Mouse (Mus musculus) forebrain, embryonic 16.5 days (tissue): ENCODE results near the gene Caskin2. TPM values are rescaled to one million over a fixed set of nuclear protein-coding genes. Genes with fewer than 3 reads are reported as not detected.

ENCODE experiments used
- ATAC-seq: fragments of 200-750 bp; cut with Nextera tagmentation; 2 replicates; pipeline ENCODE4 v1.8.0; 2017; ENCODE audit warnings: mild to moderate bottlenecking, moderate library complexity
- H3K27ac ChIP-seq: fragments of 300-500 bp; sonication (generic); 2 replicates; pipeline ENCODE4 v1.5.1; 2014; ENCODE audit warnings: low read length, control low read depth
- H3K27me3 ChIP-seq: fragments of 300-500 bp; sonication (generic); replicated peaks from 2 replicates; pipeline ENCODE4 v1.6.1; 2014; ENCODE audit warnings: low read length; ENCODE audit not compliant: control insufficient read depth, insufficient read depth
- H3K36me3 ChIP-seq: fragments of 300-500 bp; sonication (generic); 2 replicates; pipeline ENCODE4 v1.6.1; 2014; ENCODE audit not compliant: control insufficient read depth, insufficient read depth
- H3K4me1 ChIP-seq: fragments of 300-500 bp; sonication (generic); replicated peaks from 2 replicates; pipeline ENCODE4 v1.6.1; 2014; ENCODE audit warnings: low read length; ENCODE audit not compliant: control insufficient read depth, insufficient read depth
- H3K4me2 ChIP-seq: fragments of 300-500 bp; sonication (generic); 2 replicates; pipeline ENCODE4 v1.6.1; 2014; ENCODE audit warnings: mild to moderate bottlenecking, low read length, control low read depth
- H3K4me3 ChIP-seq: fragments of 300-500 bp; sonication (generic); replicated peaks from 2 replicates; pipeline ENCODE4 v1.5.1; 2014; ENCODE audit warnings: mild to moderate bottlenecking, low read length, control low read depth
- H3K9ac ChIP-seq: fragments of 300-500 bp; sonication (generic); replicated peaks from 2 replicates; pipeline ENCODE4 v1.6.1; 2014; ENCODE audit warnings: low read depth, low read length, control low read depth
- H3K9me3 ChIP-seq: fragments of 300-500 bp; sonication (generic); 2 replicates; pipeline ENCODE4 v1.6.1; 2016; ENCODE audit warnings: low read length; ENCODE audit not compliant: control insufficient read depth
- WGBS: fragments of 180-500 bp; shearing (Covaris S2); extraction: QIAGEN DNeasy Blood & Tissue Kit; methylation state at CpG from one replicate; pipeline ENCODE4 v1.1.7; 2014; 5-methylcytosine and 5-hydroxymethylcytosine counted together
- polyA plus RNA-seq: library from polyadenylated mRNA; unstranded; fragments of >200 nt; fragmentation: Nextera tagmentation; extraction: Ambion mirVana; gene quantifications from 2 replicates; pipeline ENCODE4 v1.2.1, GENCODE M21; 2015

Gene Caskin2
- polyA plus RNA-seq, 1 experiment from 2014 or later = 11.2 TPM

DNA sequence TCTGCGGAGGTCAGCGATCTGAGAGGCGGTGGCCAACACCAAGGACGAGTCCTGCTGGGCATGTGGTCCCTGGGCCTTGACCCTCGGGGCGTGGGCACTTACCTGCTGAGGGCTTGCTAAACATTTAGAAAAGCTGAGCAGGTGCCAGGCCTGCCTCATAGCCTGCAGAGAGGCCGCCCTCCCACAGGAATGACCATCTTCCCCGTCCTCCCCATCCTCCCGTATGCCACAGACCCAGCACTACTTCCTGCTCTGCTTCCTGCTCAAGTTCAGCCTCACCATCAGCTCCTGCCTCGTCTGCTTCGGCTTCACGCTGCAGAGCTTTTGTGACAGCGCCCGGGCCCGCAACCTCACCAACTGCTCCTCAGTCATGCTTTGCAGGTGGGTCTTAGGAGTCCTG lies 16.5 kb downstream of the Caskin2 start:
- 81% methylated on average over 15 of the region's 15 CpGs for WGBS
- Histone ChIP-seq H3K9ac (no peak overlapping the region), H3K36me3 (peaks cover 32% of the 10 kb centered on the region), H3K4me2 (no peak overlapping the region), H3K4me1 (no peaks in the 10 kb centered on the region), H3K9me3 (no peaks in the 10 kb centered on the region), H3K27ac (no peak overlapping the region), H3K27me3 (no peaks in the 10 kb centered on the region), H3K4me3 (no peak overlapping the region)
- ATAC-seq = no peak

GRCm38 (mm10) chr11:115792353-115792752 lies 21.1 kb downstream of the Caskin2 start:
- H3K9ac ChIP-seq = no peak overlapping the region
- H3K27ac ChIP-seq = no peak overlapping the region
- H3K4me3 ChIP-seq = no peak overlapping the region
- no peak for ATAC-seq
- no peaks in the 10 kb centered on the region for H3K27me3 ChIP-seq
- no peaks in the 10 kb centered on the region for H3K4me1 ChIP-seq
- H3K36me3 ChIP-seq = peaks cover 33% of the 10 kb centered on the region
- H3K4me2 ChIP-seq = no peak overlapping the region
- 81% methylated on average over 14 of the region's 14 CpGs for WGBS
- H3K9me3 ChIP-seq = no peaks in the 10 kb centered on the region

DNA sequence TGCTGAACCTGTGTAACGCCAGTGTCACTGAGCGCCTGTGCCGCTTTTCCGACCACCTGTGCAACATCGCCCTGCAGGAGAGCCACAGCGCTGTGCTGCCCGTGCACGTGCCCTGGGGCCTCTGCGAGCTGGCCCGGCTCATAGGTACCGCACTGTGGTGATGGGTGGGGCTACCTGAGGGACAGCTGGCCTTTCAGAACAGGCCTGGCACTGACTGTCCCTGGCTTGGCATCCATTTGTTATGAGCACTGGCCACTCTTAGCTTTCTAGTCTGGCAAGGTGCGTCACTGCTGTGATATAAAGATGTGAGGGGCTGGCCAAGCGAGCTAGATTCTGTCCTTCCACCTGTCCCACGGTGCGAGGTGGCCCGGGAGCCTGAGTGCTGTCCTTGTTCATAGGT lies 21.5 kb downstream of the Caskin2 start:
- no peak for ATAC-seq
- WGBS = 93% methylated on average over 16 of the region's 16 CpGs

DNA sequence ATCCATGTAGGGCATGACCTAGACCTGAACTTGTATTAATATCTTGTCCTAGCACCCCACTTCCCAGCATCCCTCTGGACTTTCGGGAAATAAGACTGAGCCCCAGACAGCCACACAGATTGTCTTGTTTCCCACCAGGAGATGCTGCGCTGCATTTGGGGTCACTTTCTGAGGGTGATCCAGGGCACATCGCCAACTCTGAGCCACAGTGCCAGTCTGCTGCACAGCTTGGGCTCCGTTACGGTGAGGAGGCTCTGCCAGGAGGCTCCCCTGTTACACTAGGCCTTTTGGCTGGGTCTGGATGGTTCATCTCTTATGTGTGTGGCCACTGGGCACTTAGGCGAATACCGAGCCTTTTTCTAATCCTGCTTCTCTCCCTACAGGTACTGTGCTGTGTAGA lies 23.7 kb downstream of the Caskin2 start:
- peaks cover 20% of the 10 kb centered on the region for H3K36me3 ChIP-seq
- H3K27ac ChIP-seq = no peak overlapping the region
- H3K4me3 ChIP-seq = no peak overlapping the region
- no peaks in the 10 kb centered on the region for H3K27me3 ChIP-seq
- no peak overlapping the region for H3K4me2 ChIP-seq
- no peaks in the 10 kb centered on the region for H3K4me1 ChIP-seq
- ATAC-seq = no peak
- H3K9me3 ChIP-seq = no peaks in the 10 kb centered on the region
- 81% methylated on average over 7 of the region's 7 CpGs for WGBS
- no peak overlapping the region for H3K9ac ChIP-seq

More for the DNA sequence above, 21.5 kb downstream of the Caskin2 start:
- Histone ChIP-seq H3K4me3 (no peak overlapping the region), H3K27ac (no peak overlapping the region), H3K36me3 (peaks cover 33% of the 10 kb centered on the region), H3K27me3 (no peaks in the 10 kb centered on the region), H3K9me3 (no peaks in the 10 kb centered on the region), H3K4me1 (no peaks in the 10 kb centered on the region), H3K4me2 (no peak overlapping the region), H3K9ac (no peak overlapping the region)

DNA sequence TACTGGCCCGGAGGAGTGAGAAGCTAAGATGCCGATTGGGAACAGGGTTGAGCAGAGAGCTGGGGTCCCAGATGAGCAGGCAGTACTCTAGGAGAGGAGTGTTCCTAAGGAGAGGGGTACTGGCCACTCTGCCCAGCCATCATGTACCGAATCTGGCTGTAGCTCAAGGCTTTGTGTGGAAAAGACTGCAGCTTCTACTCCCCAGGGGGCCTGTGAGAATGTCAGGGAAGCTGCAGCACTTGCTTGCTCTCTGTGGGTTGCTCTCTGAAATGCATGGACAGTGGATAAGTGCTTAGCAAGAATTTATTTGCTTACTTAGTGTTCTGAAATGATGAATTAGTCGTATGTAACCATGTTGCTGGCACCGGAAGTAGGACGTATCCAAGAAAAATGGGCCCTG lies 27.0 kb downstream of the Caskin2 start:
- H3K4me1 ChIP-seq = peaks cover 2% of the 10 kb centered on the region; the same call in 1 of the 2 replicates
- no peak overlapping the region for H3K27ac ChIP-seq
- WGBS = 67% methylated on average over 6 of the region's 6 CpGs
- H3K9ac ChIP-seq = no peak overlapping the region
- no peaks in the 10 kb centered on the region for H3K27me3 ChIP-seq
- no peak overlapping the region for H3K4me3 ChIP-seq
- H3K4me2 ChIP-seq = no peak overlapping the region
- H3K9me3 ChIP-seq = no peaks in the 10 kb centered on the region
- no peak for ATAC-seq
- H3K36me3 ChIP-seq = peaks cover 2% of the 10 kb centered on the region; the same call in 1 of the 2 replicates

GRCm38 (mm10) chr11:115780141-115781070 lies 33.0 kb downstream of the Caskin2 start:
- peak overlapping the region; percentile 39 for H3K4me2 ChIP-seq
- 0 out of 2 replicates have a peak overlapping the region, but pooled peaks have one; percentile 12 for H3K4me3 ChIP-seq
- H3K9me3 ChIP-seq = no peaks in the 10 kb centered on the region
- peaks cover 43% of the 10 kb centered on the region for H3K4me1 ChIP-seq
- 7% methylated on average over 20 of the region's 20 CpGs for WGBS
- H3K36me3 ChIP-seq = no peaks in the 10 kb centered on the region
- H3K9ac ChIP-seq = peak overlapping the region; percentile 39
- ATAC-seq = peak; percentile 80
- H3K27ac ChIP-seq = peak overlapping the region; percentile 64
- H3K27me3 ChIP-seq = no peaks in the 10 kb centered on the region

GRCm38 (mm10) chr11:115779038-115779571 lies 34.3 kb downstream of the Caskin2 start:
- peaks cover 43% of the 10 kb centered on the region for H3K4me1 ChIP-seq
- no peak overlapping the region for H3K4me2 ChIP-seq
- no peak overlapping the region for H3K9ac ChIP-seq
- H3K4me3 ChIP-seq = no peak overlapping the region
- H3K36me3 ChIP-seq = no peaks in the 10 kb centered on the region
- no peaks in the 10 kb centered on the region for H3K9me3 ChIP-seq
- 4% methylated on average over 9 of the region's 9 CpGs for WGBS
- H3K27ac ChIP-seq = peak overlapping the region; percentile 38
- H3K27me3 ChIP-seq = no peaks in the 10 kb centered on the region
- peak; percentile 65 for ATAC-seq

DNA sequence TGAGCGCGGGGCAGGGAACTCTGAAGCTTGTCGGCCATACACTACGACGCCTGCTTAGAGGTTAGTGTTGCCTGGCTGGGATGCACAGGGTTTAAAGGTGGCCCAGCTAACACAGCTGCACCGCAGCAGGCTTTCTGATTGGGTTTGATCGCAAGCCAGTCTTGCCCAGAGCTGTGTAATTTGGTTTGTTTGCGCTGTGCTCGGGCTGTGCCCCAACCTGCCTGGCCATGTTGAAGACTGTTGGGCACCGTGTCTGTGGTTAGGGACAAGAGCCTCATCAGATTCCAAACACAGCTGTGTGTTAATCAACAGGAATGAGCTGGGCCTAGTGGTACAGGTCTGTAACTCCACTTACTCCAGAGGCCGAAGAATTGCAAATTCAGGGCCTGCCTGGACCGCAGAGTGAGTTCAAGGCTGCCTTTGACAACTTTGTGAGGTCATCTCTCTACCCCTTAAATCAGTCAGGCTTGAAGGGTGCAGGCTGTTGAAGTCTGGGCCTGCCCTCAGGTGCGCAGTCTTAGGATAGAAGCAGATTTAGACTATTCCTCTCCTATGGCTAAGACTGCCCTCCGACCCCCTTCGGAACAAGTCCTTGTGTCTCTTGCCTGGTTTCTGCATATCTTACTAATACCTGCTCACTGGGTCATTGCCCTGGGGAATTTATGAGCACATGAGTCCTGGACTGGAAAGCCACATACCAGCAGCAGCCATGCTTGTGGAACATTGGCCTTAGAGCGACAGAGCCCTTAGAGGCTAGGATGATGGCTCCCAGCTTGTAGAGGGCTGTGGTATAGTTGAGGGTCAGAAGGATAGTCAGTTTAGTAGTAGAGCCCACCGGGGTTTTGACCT lies 35.7 kb downstream of the Caskin2 start:
- peaks cover 43% of the 10 kb centered on the region for H3K4me1 ChIP-seq
- H3K9ac ChIP-seq = no peak overlapping the region
- no peaks in the 10 kb centered on the region for H3K36me3 ChIP-seq
- H3K4me2 ChIP-seq = no peak overlapping the region
- no peak for ATAC-seq
- H3K27me3 ChIP-seq = no peaks in the 10 kb centered on the region
- H3K4me3 ChIP-seq = no peak overlapping the region
- no peaks in the 10 kb centered on the region; the same call in 1 of the 2 replicates for H3K9me3 ChIP-seq
- no peak overlapping the region for H3K27ac ChIP-seq
- WGBS = 83% methylated on average over 17 of the region's 17 CpGs

DNA sequence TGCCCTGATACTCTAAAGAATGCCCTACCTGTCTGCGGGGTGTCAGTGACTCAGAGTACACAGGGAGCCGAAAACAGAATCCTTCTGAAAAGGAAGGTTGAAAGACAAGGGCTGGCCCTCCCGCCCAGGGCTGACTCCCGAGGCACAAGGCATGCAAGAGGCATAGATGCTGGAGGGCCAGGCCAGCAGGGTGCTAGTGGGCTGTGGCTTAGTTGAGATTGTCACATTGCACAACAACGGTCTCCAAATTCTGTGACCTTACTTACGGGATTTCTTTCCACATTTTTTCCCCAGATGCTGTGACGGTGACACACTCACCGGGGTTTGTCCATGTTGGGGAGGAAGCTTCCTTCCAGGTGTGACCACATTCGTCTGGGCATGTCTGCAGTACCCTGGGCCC lies 36.5 kb downstream of the Caskin2 start:
- no peaks in the 10 kb centered on the region; the same call in 1 of the 2 replicates for H3K9me3 ChIP-seq
- no peak overlapping the region for H3K4me3 ChIP-seq
- H3K27ac ChIP-seq = no peak overlapping the region
- no peak overlapping the region for H3K9ac ChIP-seq
- no peaks in the 10 kb centered on the region for H3K27me3 ChIP-seq
- no peak for ATAC-seq
- 49% methylated on average over 9 of the region's 9 CpGs for WGBS
- peaks cover 43% of the 10 kb centered on the region for H3K4me1 ChIP-seq
- H3K36me3 ChIP-seq = no peaks in the 10 kb centered on the region
- no peak overlapping the region for H3K4me2 ChIP-seq
